Mouse (Mus musculus): ENCODE measurements at regions not wholly inside any gene's neighbourhood (a gene's known extent, or its start where the extent isn't known, plus 50 kb on each side); places are given as distances from the start of the nearest gene placed in this dataset.

DNA sequence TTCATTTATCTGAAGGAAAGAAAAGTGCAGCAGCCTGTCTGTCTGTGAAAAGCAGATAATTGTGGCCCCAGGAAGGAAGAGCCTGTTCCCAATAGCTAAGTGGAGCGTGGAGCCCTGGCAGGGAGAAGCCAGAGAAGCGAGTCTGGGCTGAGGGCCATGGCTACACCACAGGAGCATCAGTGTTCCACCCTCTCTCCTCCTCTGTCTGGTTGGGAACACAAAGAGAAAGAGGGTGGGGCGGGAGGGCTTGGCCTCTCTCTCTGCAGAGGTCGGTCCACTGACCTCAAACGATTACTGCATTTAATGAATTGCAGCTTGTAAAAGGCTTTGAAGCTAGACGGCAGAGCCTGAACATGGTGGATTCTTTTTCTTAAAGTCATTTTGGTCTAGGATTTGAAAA is 329.0 kb downstream of the Pik3r1 start:
- H3K27me3 ChIP-seq (ENCODE audit: control insufficient read depth): no peaks in the 10 kb centered on the region
- no peaks in the 10 kb centered on the region for H3K9me3 ChIP-seq (ENCODE audit: control insufficient read depth, low read length)
- H3K4me1 ChIP-seq (ENCODE audit: control insufficient read depth): no peaks in the 10 kb centered on the region
- TF ChIP-seq GATA1 (IDR thresholded peaks at IDR 0.05; ENCODE audit: low read length): no peak
- no peak for TF ChIP-seq TAL1 (IDR thresholded peaks at IDR 0.05; ENCODE audit: low read length)
- no peaks in the 10 kb centered on the region for H3K36me3 ChIP-seq (ENCODE audit: control insufficient read depth)
- no peak overlapping the region for H3K4me3 ChIP-seq (replicated peaks)

DNA sequence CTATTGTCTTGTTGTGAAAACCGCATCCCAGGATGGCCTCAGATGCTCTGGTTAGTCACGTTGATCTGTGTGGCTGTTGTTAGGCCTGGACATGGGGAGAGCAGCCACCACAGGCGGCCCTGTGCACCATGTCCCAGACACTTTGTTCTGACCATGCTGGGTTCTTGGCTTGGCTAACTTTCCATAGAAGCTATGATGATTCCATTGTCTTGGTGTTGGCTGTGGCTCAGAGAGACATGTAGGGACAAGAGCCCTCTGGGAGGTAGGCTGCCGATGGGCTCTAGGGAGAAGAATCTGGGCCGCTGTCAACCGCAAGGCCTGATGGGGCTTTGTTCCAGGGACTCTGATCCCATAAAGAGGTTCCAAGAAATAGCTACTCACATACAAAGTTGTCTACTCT is 334.9 kb downstream of the Pik3r1 start:
- no peak for TF ChIP-seq GATA1 (IDR thresholded peaks at IDR 0.05; ENCODE audit: low read length)
- no peak for TF ChIP-seq TAL1 (IDR thresholded peaks at IDR 0.05; ENCODE audit: low read length)
- Histone ChIP-seq H3K27me3 (ENCODE audit: control insufficient read depth) (no peaks in the 10 kb centered on the region), H3K36me3 (ENCODE audit: control insufficient read depth) (no peaks in the 10 kb centered on the region), H3K4me1 (ENCODE audit: control insufficient read depth) (no peaks in the 10 kb centered on the region), H3K4me3 (replicated peaks) (no peak overlapping the region), H3K9me3 (ENCODE audit: control insufficient read depth, low read length) (no peaks in the 10 kb centered on the region)

DNA sequence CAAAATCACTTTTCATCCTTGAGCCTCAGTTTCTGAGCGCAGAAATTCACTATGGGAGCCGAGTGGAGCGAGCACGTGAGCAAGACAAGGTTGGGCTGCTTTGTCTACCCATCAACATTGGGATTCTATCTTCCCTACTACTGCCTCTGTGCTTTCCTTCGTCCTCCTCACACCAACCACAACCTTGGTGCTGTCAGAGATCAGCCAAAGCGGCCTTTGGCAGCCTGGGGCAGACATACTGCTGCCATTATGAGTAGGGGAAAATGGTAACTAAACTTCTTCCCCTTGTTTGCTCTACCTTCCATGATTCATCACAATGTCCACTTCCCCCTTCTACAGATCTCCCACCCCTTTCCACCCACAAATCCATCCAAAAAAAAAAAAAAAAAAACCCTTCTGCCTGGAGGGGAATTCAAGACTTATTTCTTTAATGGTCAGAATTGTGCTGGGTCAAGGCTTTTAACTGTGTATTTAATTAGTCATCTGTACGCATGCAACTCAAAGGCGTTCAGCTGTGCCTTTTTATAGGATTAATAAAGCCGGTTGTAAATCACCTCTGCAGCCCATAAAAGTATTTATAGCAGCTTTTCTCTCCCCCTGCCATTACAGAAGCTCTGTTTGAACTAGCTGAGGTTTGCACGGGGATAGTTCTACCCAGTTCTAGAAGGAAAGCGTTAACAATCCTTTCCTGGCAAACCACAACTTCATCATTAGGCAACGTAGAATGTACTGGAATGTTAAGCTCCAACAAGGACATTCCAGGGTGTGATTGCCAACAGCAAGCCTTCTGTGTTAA is 340.4 kb downstream of the Pik3r1 start:
- no peaks in the 10 kb centered on the region for H3K4me1 ChIP-seq (ENCODE audit: control insufficient read depth)
- H3K9me3 ChIP-seq (ENCODE audit: control insufficient read depth, low read length): no peaks in the 10 kb centered on the region
- no peaks in the 10 kb centered on the region for H3K36me3 ChIP-seq (ENCODE audit: control insufficient read depth)
- no peak overlapping the region for H3K4me3 ChIP-seq (replicated peaks)
- H3K27me3 ChIP-seq (ENCODE audit: control insufficient read depth): no peaks in the 10 kb centered on the region
- TF ChIP-seq GATA1 (IDR thresholded peaks at IDR 0.05; ENCODE audit: low read length) (no peak), TAL1 (IDR thresholded peaks at IDR 0.05; ENCODE audit: low read length) (no peak)

DNA sequence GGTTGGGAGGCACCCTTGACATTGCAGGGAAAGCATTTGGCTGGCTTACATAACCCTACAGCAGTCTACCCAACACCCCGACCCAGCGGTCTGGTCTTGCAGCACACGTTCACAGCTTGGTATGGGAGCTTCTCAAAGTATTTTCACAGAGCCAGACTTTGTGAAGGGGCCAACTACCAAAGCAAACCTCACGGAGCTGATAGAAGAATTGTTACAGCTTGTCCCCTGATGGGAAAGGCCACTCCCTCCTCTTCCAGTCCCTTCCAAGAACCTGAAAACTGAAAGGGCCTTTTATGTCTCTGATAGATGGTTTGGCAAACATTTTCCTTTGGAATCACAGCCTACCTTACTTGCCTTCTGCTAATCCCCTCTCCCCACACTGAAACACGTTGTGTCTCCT is 341.6 kb downstream of the Pik3r1 start:
- Histone ChIP-seq H3K36me3 (ENCODE audit: control insufficient read depth) (no peaks in the 10 kb centered on the region), H3K9me3 (ENCODE audit: control insufficient read depth, low read length) (no peaks in the 10 kb centered on the region), H3K4me3 (replicated peaks) (no peak overlapping the region), H3K27me3 (ENCODE audit: control insufficient read depth) (no peaks in the 10 kb centered on the region), H3K4me1 (ENCODE audit: control insufficient read depth) (no peaks in the 10 kb centered on the region)
- TF ChIP-seq TAL1 (IDR thresholded peaks at IDR 0.05; ENCODE audit: low read length) (no peak), GATA1 (IDR thresholded peaks at IDR 0.05; ENCODE audit: low read length) (no peak)

DNA sequence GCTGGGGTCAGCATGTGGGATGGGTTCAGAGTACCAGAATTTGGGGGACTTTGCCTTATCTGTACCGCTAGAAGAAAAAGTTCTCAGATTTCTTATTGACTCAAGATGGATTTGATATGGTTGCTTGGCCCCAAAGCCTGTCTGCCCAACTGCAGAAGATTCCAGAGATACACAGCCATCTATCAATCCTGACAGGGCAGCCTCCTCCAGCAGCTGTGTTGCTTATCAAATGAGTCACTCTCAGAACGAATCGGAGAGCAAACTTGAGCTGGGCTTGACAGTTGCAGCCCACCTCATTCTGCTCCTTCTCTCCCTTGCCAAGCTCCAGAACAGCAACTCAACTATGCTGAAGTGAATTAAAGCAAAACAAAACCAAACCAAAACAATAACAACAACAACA is 345.9 kb downstream of the Pik3r1 start:
- no peaks in the 10 kb centered on the region for H3K36me3 ChIP-seq (ENCODE audit: control insufficient read depth)
- no peak for TF ChIP-seq TAL1 (IDR thresholded peaks at IDR 0.05; ENCODE audit: low read length)
- TF ChIP-seq GATA1 (IDR thresholded peaks at IDR 0.05; ENCODE audit: low read length): no peak
- H3K4me3 ChIP-seq (replicated peaks): no peak overlapping the region
- H3K4me1 ChIP-seq (ENCODE audit: control insufficient read depth): no peaks in the 10 kb centered on the region
- H3K9me3 ChIP-seq (ENCODE audit: control insufficient read depth, low read length): no peaks in the 10 kb centered on the region
- no peaks in the 10 kb centered on the region for H3K27me3 ChIP-seq (ENCODE audit: control insufficient read depth)

DNA sequence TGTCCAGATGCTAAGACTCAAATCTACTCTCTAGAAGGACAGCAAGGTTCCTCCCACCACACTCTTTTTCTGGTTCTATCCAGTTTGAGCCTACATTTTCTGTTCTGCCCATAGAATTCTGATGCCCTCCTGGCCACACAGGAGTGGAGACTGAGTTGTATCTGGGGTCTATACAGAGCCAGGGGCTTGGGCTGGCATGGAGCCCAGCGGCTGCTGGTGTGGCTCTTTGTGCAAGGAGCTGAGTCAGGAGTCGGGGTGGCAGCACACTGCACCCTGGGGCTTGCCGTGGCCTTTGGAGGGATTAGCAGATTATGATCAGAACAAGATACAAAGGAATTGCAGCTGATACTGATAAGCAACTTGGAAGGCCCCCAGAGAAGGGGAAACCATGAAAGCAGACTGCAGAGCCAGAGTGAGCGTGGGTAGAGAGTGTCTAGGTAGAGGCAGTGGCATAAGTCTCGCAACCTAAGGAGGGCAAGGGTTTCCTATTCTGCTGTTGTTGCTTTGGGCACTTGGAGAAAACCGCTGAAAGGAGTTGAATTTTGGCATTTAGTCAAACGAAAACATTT is 348.5 kb downstream of the Pik3r1 start:
- no peak for TF ChIP-seq GATA1 (IDR thresholded peaks at IDR 0.05; ENCODE audit: low read length)
- TF ChIP-seq TAL1 (IDR thresholded peaks at IDR 0.05; ENCODE audit: low read length): no peak
- no peaks in the 10 kb centered on the region for H3K36me3 ChIP-seq (ENCODE audit: control insufficient read depth)
- no peaks in the 10 kb centered on the region for H3K27me3 ChIP-seq (ENCODE audit: control insufficient read depth)
- H3K4me3 ChIP-seq (replicated peaks): no peak overlapping the region
- no peaks in the 10 kb centered on the region for H3K4me1 ChIP-seq (ENCODE audit: control insufficient read depth)
- H3K9me3 ChIP-seq (ENCODE audit: control insufficient read depth, low read length): no peaks in the 10 kb centered on the region

DNA sequence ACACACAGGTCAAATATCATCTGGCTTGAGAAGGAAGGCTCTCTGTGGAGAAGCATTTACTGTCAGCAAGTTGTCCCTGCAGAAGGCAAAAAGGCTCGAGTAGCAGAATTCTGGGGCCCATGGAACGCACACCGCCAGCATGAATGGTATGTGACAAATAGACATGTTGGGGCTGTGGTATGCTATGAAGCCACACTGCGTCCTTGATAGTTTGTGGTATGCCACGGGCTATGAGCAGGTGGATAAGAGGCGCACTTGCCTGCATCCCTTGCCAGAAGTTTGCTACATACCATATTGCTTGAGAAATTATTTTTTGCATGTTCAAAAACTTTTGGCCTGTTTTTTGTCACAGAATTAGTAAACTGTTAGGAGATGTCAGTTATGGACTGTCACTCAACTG is 349.7 kb downstream of the Pik3r1 start:
- Histone ChIP-seq H3K4me1 (ENCODE audit: control insufficient read depth) (no peaks in the 10 kb centered on the region), H3K36me3 (ENCODE audit: control insufficient read depth) (no peaks in the 10 kb centered on the region), H3K27me3 (ENCODE audit: control insufficient read depth) (no peaks in the 10 kb centered on the region), H3K4me3 (replicated peaks) (no peak overlapping the region), H3K9me3 (ENCODE audit: control insufficient read depth, low read length) (no peaks in the 10 kb centered on the region)
- TF ChIP-seq TAL1 (IDR thresholded peaks at IDR 0.05; ENCODE audit: low read length): no peak
- no peak for TF ChIP-seq GATA1 (IDR thresholded peaks at IDR 0.05; ENCODE audit: low read length)

DNA sequence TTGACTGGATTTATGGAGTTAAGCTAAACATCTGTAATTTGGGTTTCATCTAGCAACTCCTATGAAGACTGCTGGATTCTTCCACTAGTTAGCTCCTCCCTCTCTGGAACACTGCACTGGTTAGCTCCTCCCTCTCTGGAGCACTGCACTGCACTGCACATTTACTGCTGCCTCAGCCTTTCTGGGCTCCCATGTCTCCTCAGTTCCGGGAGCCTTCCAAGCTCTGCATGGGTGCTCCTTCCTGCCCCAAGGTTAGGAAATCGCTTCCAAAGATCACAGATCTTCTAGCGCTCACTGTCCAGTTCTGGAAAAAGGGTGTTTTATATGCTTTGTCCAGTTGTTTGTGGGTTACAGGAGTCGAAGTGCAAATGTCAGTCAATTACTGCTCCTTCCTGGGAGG is 359.1 kb downstream of the Pik3r1 start:
- H3K4me3 ChIP-seq (replicated peaks): no peak overlapping the region
- no peaks in the 10 kb centered on the region for H3K27me3 ChIP-seq (ENCODE audit: control insufficient read depth)
- no peaks in the 10 kb centered on the region for H3K4me1 ChIP-seq (ENCODE audit: control insufficient read depth)
- no peaks in the 10 kb centered on the region for H3K9me3 ChIP-seq (ENCODE audit: control insufficient read depth, low read length)
- TF ChIP-seq TAL1 (IDR thresholded peaks at IDR 0.05; ENCODE audit: low read length) (no peak), GATA1 (IDR thresholded peaks at IDR 0.05; ENCODE audit: low read length) (no peak)
- no peaks in the 10 kb centered on the region for H3K36me3 ChIP-seq (ENCODE audit: control insufficient read depth)

DNA sequence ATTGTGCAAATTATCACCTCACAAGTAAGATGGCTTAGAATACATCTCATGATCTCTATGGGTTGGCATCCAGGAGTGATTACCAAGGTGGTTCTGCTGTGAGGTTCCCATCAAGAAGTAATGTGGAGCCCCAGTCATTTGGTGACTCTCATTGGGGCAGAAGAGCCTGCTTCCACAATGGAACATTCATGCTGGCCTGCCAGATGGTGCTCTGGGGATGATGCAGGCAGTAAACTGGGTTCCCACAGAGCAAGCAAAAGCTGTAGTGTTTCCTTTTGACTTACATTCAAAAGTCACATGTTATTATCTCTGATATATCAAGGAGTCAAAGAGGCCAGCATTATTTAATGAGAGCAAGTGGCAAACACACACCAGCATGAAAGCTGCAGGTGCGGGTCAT is 360.4 kb downstream of the Pik3r1 start:
- H3K9me3 ChIP-seq (ENCODE audit: control insufficient read depth, low read length): no peaks in the 10 kb centered on the region
- TF ChIP-seq TAL1 (IDR thresholded peaks at IDR 0.05; ENCODE audit: low read length) (no peak), GATA1 (IDR thresholded peaks at IDR 0.05; ENCODE audit: low read length) (no peak)

More for the DNA sequence above, 360.4 kb downstream of the Pik3r1 start:
- Histone ChIP-seq H3K4me1 (ENCODE audit: control insufficient read depth) (no peaks in the 10 kb centered on the region), H3K36me3 (ENCODE audit: control insufficient read depth) (no peaks in the 10 kb centered on the region), H3K27me3 (ENCODE audit: control insufficient read depth) (no peaks in the 10 kb centered on the region), H3K4me3 (replicated peaks) (no peak overlapping the region)
